Mouse (Mus musculus): ENCODE data around the gene Pla1a. TPM values are rescaled to one million over a fixed set of nuclear protein-coding genes. Genes with fewer than 3 reads are reported as not detected.

Gene Pla1a
- polyA plus RNA-seq, 1 experiment from 2014 or later = 0.11 TPM

- no peak for ATAC-seq (ENCODE audit: low FRiP score, low TSS enrichment)
- Histone ChIP-seq H3K4me1 (replicated peaks; ENCODE audit: control insufficient read depth, insufficient read depth) (no peaks in the 10 kb centered on the region), H3K27ac (replicated peaks) (no peak overlapping the region), H3K27me3 (ENCODE audit: control insufficient read depth, insufficient read depth, low read length) (no peaks in the 10 kb centered on the region), H3K36me3 (ENCODE audit: control insufficient read depth, insufficient read depth, low read length) (no peaks in the 10 kb centered on the region), H3K4me3 (ENCODE audit: low read depth, low read length) (no peak overlapping the region), H3K9ac (ENCODE audit: low read length) (no peak overlapping the region), H3K9me3 (ENCODE audit: control insufficient read depth, low read length) (no peaks in the 10 kb centered on the region), H3K4me2 (replicated peaks; ENCODE audit: low read depth) (no peak overlapping the region)
- TF ChIP-seq EP300 (optimal IDR thresholded peaks at IDR 0.05) (no peak), CTCF (IDR thresholded peaks at IDR 0.05; ENCODE audit: low read depth) (no peak)
- no peak for DNase-seq (ENCODE audit: low spot score)
- WGBS = 80% methylated on average over 10 of the region's 10 CpGs
These were observed 59.5 kb downstream of the Pla1a start for GRCm38 (mm10) chr16:38373439-38373838.

- no peak for TF ChIP-seq EP300 (optimal IDR thresholded peaks at IDR 0.05)
- no peak for TF ChIP-seq CTCF (IDR thresholded peaks at IDR 0.05; ENCODE audit: low read depth)
- no peaks in the 10 kb centered on the region for H3K9me3 ChIP-seq (ENCODE audit: control insufficient read depth, low read length)
- no peaks in the 10 kb centered on the region for H3K36me3 ChIP-seq (ENCODE audit: control insufficient read depth, insufficient read depth, low read length)
- ATAC-seq (ENCODE audit: low FRiP score, low TSS enrichment) (no peak), DNase-seq (ENCODE audit: low spot score) (no peak)
- 89% methylated on average over 4 of the region's 4 CpGs for WGBS
- H3K4me3 ChIP-seq (ENCODE audit: low read depth, low read length) = no peak overlapping the region
- H3K4me1 ChIP-seq (replicated peaks; ENCODE audit: control insufficient read depth, insufficient read depth) = no peaks in the 10 kb centered on the region
- no peaks in the 10 kb centered on the region for H3K27me3 ChIP-seq (ENCODE audit: control insufficient read depth, insufficient read depth, low read length)
- no peak overlapping the region for H3K27ac ChIP-seq (replicated peaks)
- no peak overlapping the region for H3K4me2 ChIP-seq (replicated peaks; ENCODE audit: low read depth)
- H3K9ac ChIP-seq (ENCODE audit: low read length) = no peak overlapping the region
These were observed 60.1 kb downstream of the Pla1a start for GRCm38 (mm10) chr16:38372876-38373275.

- ATAC-seq (ENCODE audit: low FRiP score, low TSS enrichment) = no peak
- H3K27ac ChIP-seq (replicated peaks) = no peak overlapping the region
- no peak overlapping the region for H3K9ac ChIP-seq (ENCODE audit: low read length)
- no peak overlapping the region for H3K4me3 ChIP-seq (ENCODE audit: low read depth, low read length)
- H3K27me3 ChIP-seq (ENCODE audit: control insufficient read depth, insufficient read depth, low read length) = no peaks in the 10 kb centered on the region
- no peaks in the 10 kb centered on the region for H3K9me3 ChIP-seq (ENCODE audit: control insufficient read depth, low read length)
- TF ChIP-seq CTCF (IDR thresholded peaks at IDR 0.05; ENCODE audit: low read depth) = no peak
- no peak for TF ChIP-seq EP300 (optimal IDR thresholded peaks at IDR 0.05)
- no peak overlapping the region for H3K4me2 ChIP-seq (replicated peaks; ENCODE audit: low read depth)
- whole genome bisulfite sequencing = 86% methylated on average over 15 of the region's 15 CpGs
- H3K4me1 ChIP-seq (replicated peaks; ENCODE audit: control insufficient read depth, insufficient read depth) = no peaks in the 10 kb centered on the region
- no peaks in the 10 kb centered on the region for H3K36me3 ChIP-seq (ENCODE audit: control insufficient read depth, insufficient read depth, low read length)
- DNase-seq (ENCODE audit: low spot score) = no peak
These were observed 61.1 kb downstream of the Pla1a start for GRCm38 (mm10) chr16:38371705-38372296.

GRCm38 (mm10) chr16:38370633-38371374 lies 62.1 kb downstream of the Pla1a start:
- no peak overlapping the region for H3K4me2 ChIP-seq (replicated peaks; ENCODE audit: low read depth)
- H3K9ac ChIP-seq (ENCODE audit: low read length) = no peak overlapping the region
- DNase-seq (ENCODE audit: low spot score) (no peak), ATAC-seq (ENCODE audit: low FRiP score, low TSS enrichment) (peak; percentile 58)
- no peak overlapping the region for H3K4me3 ChIP-seq (ENCODE audit: low read depth, low read length)
- no peak overlapping the region for H3K27ac ChIP-seq (replicated peaks)
- TF ChIP-seq EP300 (optimal IDR thresholded peaks at IDR 0.05) (no peak), CTCF (IDR thresholded peaks at IDR 0.05; ENCODE audit: low read depth) (no peak)
- WGBS = 72% methylated on average over 8 of the region's 8 CpGs
- H3K9me3 ChIP-seq (ENCODE audit: control insufficient read depth, low read length) = no peaks in the 10 kb centered on the region
- H3K27me3 ChIP-seq (ENCODE audit: control insufficient read depth, insufficient read depth, low read length) = no peaks in the 10 kb centered on the region
- H3K4me1 ChIP-seq (replicated peaks; ENCODE audit: control insufficient read depth, insufficient read depth) = no peaks in the 10 kb centered on the region
- no peaks in the 10 kb centered on the region for H3K36me3 ChIP-seq (ENCODE audit: control insufficient read depth, insufficient read depth, low read length)

GRCm38 (mm10) chr16:38369992-38370484 lies 62.9 kb downstream of the Pla1a start:
- Histone ChIP-seq H3K27ac (replicated peaks) (no peak overlapping the region), H3K36me3 (ENCODE audit: control insufficient read depth, insufficient read depth, low read length) (no peaks in the 10 kb centered on the region), H3K4me3 (ENCODE audit: low read depth, low read length) (no peak overlapping the region), H3K9me3 (ENCODE audit: control insufficient read depth, low read length) (no peaks in the 10 kb centered on the region), H3K9ac (ENCODE audit: low read length) (no peak overlapping the region), H3K4me1 (replicated peaks; ENCODE audit: control insufficient read depth, insufficient read depth) (no peaks in the 10 kb centered on the region), H3K27me3 (ENCODE audit: control insufficient read depth, insufficient read depth, low read length) (no peaks in the 10 kb centered on the region), H3K4me2 (replicated peaks; ENCODE audit: low read depth) (no peak overlapping the region)
- ATAC-seq (ENCODE audit: low FRiP score, low TSS enrichment) = no peak
- TF ChIP-seq EP300 (optimal IDR thresholded peaks at IDR 0.05) (no peak), CTCF (IDR thresholded peaks at IDR 0.05; ENCODE audit: low read depth) (no peak)
- DNase-seq (ENCODE audit: low spot score) = no peak
- 84% methylated on average over 4 of the region's 4 CpGs for WGBS

- Histone ChIP-seq H3K9me3 (ENCODE audit: control insufficient read depth, low read length) (no peaks in the 10 kb centered on the region), H3K4me1 (replicated peaks; ENCODE audit: control insufficient read depth, insufficient read depth) (no peaks in the 10 kb centered on the region), H3K36me3 (ENCODE audit: control insufficient read depth, insufficient read depth, low read length) (no peaks in the 10 kb centered on the region), H3K4me3 (ENCODE audit: low read depth, low read length) (no peak overlapping the region), H3K9ac (ENCODE audit: low read length) (no peak overlapping the region), H3K27ac (replicated peaks) (no peak overlapping the region), H3K4me2 (replicated peaks; ENCODE audit: low read depth) (no peak overlapping the region), H3K27me3 (ENCODE audit: control insufficient read depth, insufficient read depth, low read length) (no peaks in the 10 kb centered on the region)
- 86% methylated on average over 8 of the region's 8 CpGs for WGBS
- ATAC-seq (ENCODE audit: low FRiP score, low TSS enrichment) = no peak
- no peak for DNase-seq (ENCODE audit: low spot score)
- TF ChIP-seq EP300 (optimal IDR thresholded peaks at IDR 0.05) (no peak), CTCF (IDR thresholded peaks at IDR 0.05; ENCODE audit: low read depth) (no peak)
These were observed 63.5 kb downstream of the Pla1a start for GRCm38 (mm10) chr16:38369431-38369830.
